Mouse (Mus musculus) cortical plate, adult 2 months (tissue): Measurements from ENCODE around the gene Pcnt. TPM values are rescaled to one million over a fixed set of nuclear protein-coding genes. Genes with fewer than 3 reads are reported as not detected.

ENCODE experiments used
- H3K27ac ChIP-seq: fragments of 200-500 bp; 2 replicates; pipeline ENCODE4 v1.5.1; 2012; ENCODE audit warnings: low read length, control low read depth, inconsistent platforms; ENCODE audit not compliant: insufficient read depth
- H3K4me1 ChIP-seq: fragments of 200-500 bp; 2 replicates; pipeline ENCODE4 v1.6.1; 2011; ENCODE audit warnings: low read length; ENCODE audit not compliant: control insufficient read depth, insufficient read depth
- H3K4me3 ChIP-seq: fragments of 200-500 bp; 2 replicates; pipeline ENCODE4 v1.5.1; 2011; ENCODE audit warnings: mild to moderate bottlenecking, low read length, control low read depth; ENCODE audit not compliant: insufficient read depth
- CTCF ChIP-seq: fragments of 200-500 bp; IDR thresholded peaks from 2 replicates; pipeline ENCODE4 v1.5.1; 2011; ENCODE audit warnings: mild to moderate bottlenecking, control low read depth, low read length; ENCODE audit not compliant: insufficient read depth; ENCODE audit errors: extremely low read depth
- POLR2A ChIP-seq: fragments of 200-500 bp; IDR thresholded peaks from 2 replicates; pipeline ENCODE4 v1.6.1; 2011; ENCODE audit warnings: mild to moderate bottlenecking, low read length, control low read depth; ENCODE audit not compliant: insufficient read depth; ENCODE audit errors: extremely low read depth
- polyA plus RNA-seq: library from polyadenylated mRNA; depleted of rRNA; stranded (reverse); fragments of >200 nt; gene quantifications from 2 replicates; pipeline ENCODE4 v1.2.3, GENCODE M21; 2012

The Pcnt gene
- polyA plus RNA-seq, 1 experiment = 25.2 TPM

- 0 out of 2 replicates have a peak, but pooled peaks have one; percentile 9 for TF ChIP-seq POLR2A
- no peak for TF ChIP-seq CTCF
- H3K4me3 ChIP-seq = no peak overlapping the region
- peaks cover 7% of the 10 kb centered on the region for H3K4me1 ChIP-seq
- no peak overlapping the region for H3K27ac ChIP-seq
These were observed 25.8 kb downstream of the Pcnt start for GRCm38 (mm10) chr10:76416811-76417210.

DNA sequence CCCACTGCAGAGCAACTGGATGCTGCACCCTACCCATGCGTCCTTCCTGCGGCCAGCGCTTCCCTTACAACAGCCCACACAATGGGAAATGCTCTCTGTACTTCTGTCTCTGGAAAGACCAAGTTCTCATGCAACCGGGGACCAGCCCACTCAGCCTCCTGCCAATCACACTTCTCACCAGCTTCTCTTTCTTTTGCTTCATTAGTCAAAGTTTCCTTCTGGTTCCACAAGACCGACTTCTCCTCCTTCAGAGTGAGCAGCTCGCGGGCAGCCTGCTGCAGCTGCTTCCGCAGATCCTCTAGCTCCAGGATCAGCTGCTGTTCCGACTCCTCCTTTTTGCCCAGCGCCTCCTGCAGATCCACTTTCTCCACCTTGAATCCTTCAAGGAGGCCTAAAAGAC is 34.1 kb downstream of the Pcnt start:
- Histone ChIP-seq H3K4me1 (no peaks in the 10 kb centered on the region), H3K27ac (peak overlapping the region; percentile 71; the same call in 1 of the 2 replicates), H3K4me3 (no peak overlapping the region)
- TF ChIP-seq POLR2A = no peak
- TF ChIP-seq CTCF = no peak

- Histone ChIP-seq H3K4me3 (no peak overlapping the region), H3K27ac (no peak overlapping the region)
- TF ChIP-seq CTCF (no peak), POLR2A (no peak)
These were observed 50.0 kb downstream of the Pcnt start for GRCm38 (mm10) chr10:76392596-76392995.

GRCm38 (mm10) chr10:76391786-76392185 is 50.8 kb downstream of the Pcnt start:
- no peaks in the 10 kb centered on the region for H3K4me1 ChIP-seq
- H3K4me3 ChIP-seq = no peak overlapping the region
- H3K27ac ChIP-seq = no peak overlapping the region
- TF ChIP-seq CTCF = peak; percentile 55
- no peak for TF ChIP-seq POLR2A

More at GRCm38 (mm10) chr10:76392596-76392995, 50.0 kb downstream of the Pcnt start:
- H3K4me1 ChIP-seq = no peaks in the 10 kb centered on the region

DNA sequence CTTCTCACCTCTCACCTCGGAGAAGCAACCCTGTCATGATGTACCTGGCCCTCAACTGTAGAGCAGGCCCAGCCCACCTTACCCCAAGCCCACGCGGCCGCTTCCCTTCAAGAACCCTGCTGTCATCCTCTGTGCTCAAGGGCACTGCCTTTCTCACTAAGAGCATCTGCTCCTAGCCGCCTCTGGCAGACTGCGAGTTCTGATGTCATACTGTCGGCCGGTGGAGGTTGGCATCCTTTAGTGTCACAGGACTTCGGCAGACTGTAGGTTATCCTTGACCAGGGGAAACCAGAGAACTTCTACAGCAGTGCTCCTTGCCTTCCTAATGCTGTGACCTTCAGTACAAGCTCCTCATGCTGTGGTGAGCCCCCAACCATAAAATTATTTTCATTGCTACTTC is 51.4 kb downstream of the Pcnt start:
- H3K27ac ChIP-seq = no peak overlapping the region
- no peaks in the 10 kb centered on the region for H3K4me1 ChIP-seq
- no peak overlapping the region for H3K4me3 ChIP-seq
- TF ChIP-seq POLR2A (no peak), CTCF (no peak)

GRCm38 (mm10) chr10:76374981-76375380 is 67.6 kb downstream of the Pcnt start:
- H3K4me1 ChIP-seq = peaks cover 3% of the 10 kb centered on the region; the same call in 1 of the 2 replicates
- H3K4me3 ChIP-seq = no peak overlapping the region
- H3K27ac ChIP-seq = no peak overlapping the region
- TF ChIP-seq CTCF (no peak), POLR2A (no peak)

DNA sequence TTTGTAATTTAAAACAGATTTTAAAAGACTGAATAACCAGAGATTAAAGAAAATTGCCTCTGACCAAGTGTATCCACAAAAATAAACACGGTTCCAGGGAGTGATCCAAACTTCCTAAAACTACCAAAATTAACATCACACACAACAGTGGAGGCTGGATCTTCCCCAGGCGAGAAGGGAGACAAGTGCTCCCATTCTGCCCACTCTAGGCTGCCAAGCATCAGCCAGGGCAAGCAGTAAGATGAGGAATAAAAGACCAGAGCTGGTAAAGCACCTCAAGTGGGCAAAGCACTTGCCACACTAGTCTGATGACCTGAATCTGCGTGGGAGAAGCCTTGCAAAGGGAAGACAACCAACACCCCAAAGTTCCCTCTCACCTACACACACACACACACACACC is 70.8 kb downstream of the Pcnt start:
- no peak for TF ChIP-seq CTCF
- no peak for TF ChIP-seq POLR2A
- Histone ChIP-seq H3K4me3 (no peak overlapping the region), H3K4me1 (peaks cover 5% of the 10 kb centered on the region), H3K27ac (no peak overlapping the region)

DNA sequence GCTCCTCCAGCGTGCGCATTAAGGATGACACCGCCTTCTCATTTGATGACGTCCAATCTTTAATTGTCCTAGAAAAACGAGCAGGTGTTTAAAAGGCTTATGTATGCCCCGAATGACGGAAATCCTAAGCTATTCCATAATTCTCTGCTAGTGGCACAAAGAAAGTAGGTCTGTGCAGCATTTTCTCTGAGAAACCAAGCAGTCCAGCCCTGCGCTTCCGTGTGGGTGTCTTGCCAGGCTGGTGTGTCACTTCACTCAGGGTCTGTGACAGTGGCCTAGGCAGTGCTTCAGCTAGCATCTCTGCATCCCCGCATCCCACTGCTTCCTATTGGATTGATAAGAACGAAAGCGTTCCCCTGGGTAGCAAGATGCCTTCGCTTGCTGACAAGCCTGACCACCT is 73.8 kb downstream of the Pcnt start:
- TF ChIP-seq POLR2A = no peak
- no peak for TF ChIP-seq CTCF
- H3K27ac ChIP-seq = 0 out of 2 replicates have a peak overlapping the region, but pooled peaks have one; percentile 30
- no peak overlapping the region for H3K4me3 ChIP-seq
- H3K4me1 ChIP-seq = peaks cover 5% of the 10 kb centered on the region

GRCm38 (mm10) chr10:76363233-76363632 is 79.4 kb downstream of the Pcnt start:
- Histone ChIP-seq H3K27ac (no peak overlapping the region), H3K4me3 (no peak overlapping the region), H3K4me1 (no peaks in the 10 kb centered on the region)
- TF ChIP-seq POLR2A (no peak), CTCF (no peak)

DNA sequence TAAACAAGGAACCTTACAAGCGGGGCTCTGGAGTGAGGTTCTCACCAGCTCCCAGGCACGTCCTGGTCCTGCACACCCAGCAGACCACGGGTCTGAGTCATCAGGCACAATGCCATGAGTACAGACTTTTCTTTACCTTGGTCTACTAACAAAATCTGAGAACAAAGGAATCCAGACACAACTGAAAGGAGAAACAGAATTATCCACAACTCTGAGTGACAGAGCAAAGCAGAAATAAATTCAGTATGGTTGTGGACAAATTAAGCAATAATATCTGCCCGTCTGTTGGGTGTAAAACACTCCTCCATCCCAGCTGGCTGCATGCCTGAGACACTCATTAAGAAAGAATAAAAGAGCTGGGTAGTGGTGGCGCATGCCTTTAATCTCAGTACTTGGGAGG is 84.1 kb downstream of the Pcnt start:
- no peaks in the 10 kb centered on the region for H3K4me1 ChIP-seq
- H3K27ac ChIP-seq = no peak overlapping the region
- TF ChIP-seq POLR2A (no peak), CTCF (no peak)
- H3K4me3 ChIP-seq = no peak overlapping the region

DNA sequence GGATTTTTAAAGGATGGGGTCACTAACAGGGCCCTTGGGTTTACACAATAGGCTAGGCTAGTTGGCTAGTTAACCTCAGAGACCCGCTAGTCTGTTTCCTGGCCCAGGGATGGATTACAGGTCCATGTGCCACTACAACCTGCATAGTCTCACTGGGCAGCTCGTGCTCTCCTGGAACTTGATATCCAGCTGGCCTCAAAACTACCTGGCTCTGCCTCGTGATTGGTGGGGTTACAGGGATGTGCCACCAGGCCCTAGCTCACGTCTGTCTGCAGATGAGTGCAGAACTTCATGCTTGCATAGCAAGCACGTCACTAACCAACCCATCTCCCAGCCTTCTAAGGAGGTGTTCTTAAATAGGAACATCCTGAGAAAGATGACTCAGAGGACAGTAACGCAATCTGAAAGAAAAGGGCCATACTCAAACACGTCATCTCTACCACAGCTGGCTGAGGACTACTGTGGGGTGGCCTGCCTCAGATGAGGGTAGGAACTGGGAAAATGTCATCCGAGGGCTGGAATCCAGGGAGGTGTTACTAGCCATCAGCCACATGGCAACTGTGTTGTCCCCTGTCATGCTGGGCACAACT is 85.2 kb downstream of the Pcnt start:
- Histone ChIP-seq H3K4me3 (no peak overlapping the region), H3K27ac (no peak overlapping the region), H3K4me1 (no peaks in the 10 kb centered on the region)
- TF ChIP-seq CTCF = no peak
- no peak for TF ChIP-seq POLR2A
